Mouse (Mus musculus) liver, embryonic 16.5 days (tissue): ENCODE results near the gene Ncor2. TPM values are rescaled to one million over a fixed set of nuclear protein-coding genes. Genes with fewer than 3 reads are reported as not detected.
A peak's percentile ranks its signal among the peaks of the same experiment; 100 is the strongest.

ENCODE experiments used
- ATAC-seq: fragments of 200-750 bp; cut with Nextera tagmentation; 2 replicates; pipeline ENCODE4 v1.8.0; 2017; ENCODE audit warnings: low read depth, mild to moderate bottlenecking, moderate number of reproducible peaks, moderate library complexity
- H3K27ac ChIP-seq: fragments of 300-500 bp; sonication (generic); 2 replicates; pipeline ENCODE4 v1.5.1; 2014; ENCODE audit warnings: mild to moderate bottlenecking, low read length
- H3K27me3 ChIP-seq: fragments of 300-500 bp; sonication (generic); 2 replicates; pipeline ENCODE4 v1.6.1; 2014; ENCODE audit warnings: low read depth, low read length, mixed read lengths; ENCODE audit not compliant: control insufficient read depth, insufficient read depth
- H3K36me3 ChIP-seq: fragments of 300-500 bp; sonication (generic); 2 replicates; pipeline ENCODE4 v1.6.1; 2014; ENCODE audit warnings: mild to moderate bottlenecking; ENCODE audit not compliant: control insufficient read depth, insufficient read depth
- H3K4me1 ChIP-seq: fragments of 300-500 bp; sonication (generic); 2 replicates; pipeline ENCODE4 v1.6.1; 2014; ENCODE audit warnings: low read depth, low read length, mixed read lengths; ENCODE audit not compliant: control insufficient read depth
- H3K4me2 ChIP-seq: fragments of 300-500 bp; sonication (generic); 2 replicates; pipeline ENCODE4 v1.6.1; 2014; ENCODE audit warnings: low read depth, low read length, mixed read lengths
- H3K4me3 ChIP-seq: fragments of 300-500 bp; sonication (generic); 2 replicates; pipeline ENCODE4 v1.5.1; 2014; ENCODE audit warnings: low read depth, mild to moderate bottlenecking, low read length
- H3K9ac ChIP-seq: fragments of 300-500 bp; sonication (generic); 2 replicates; pipeline ENCODE4 v1.6.1; 2014; ENCODE audit warnings: low read depth, low read length
- H3K9me3 ChIP-seq: fragments of 300-500 bp; sonication (generic); replicated peaks from 2 replicates; pipeline ENCODE4 v1.6.1; 2016; ENCODE audit warnings: low read length; ENCODE audit not compliant: control insufficient read depth
- WGBS: fragments of 180-500 bp; shearing (Covaris S2); extraction: QIAGEN DNeasy Blood & Tissue Kit; methylation state at CpG from one replicate; pipeline ENCODE4 v1.1.7; 2014; ENCODE audit not compliant: insufficient replicate concordance; 5-methylcytosine and 5-hydroxymethylcytosine counted together
- polyA plus RNA-seq: library from polyadenylated mRNA; unstranded; fragments of >200 nt; fragmentation: Nextera tagmentation; extraction: Ambion mirVana; gene quantifications from 2 replicates; pipeline ENCODE4 v1.2.1, GENCODE M21; 2015

The Ncor2 gene
- polyA plus RNA-seq, 1 experiment from 2014 or later = 4.2 TPM

- H3K27me3 ChIP-seq = no peaks in the 10 kb centered on the region
- whole genome bisulfite sequencing = 81% methylated on average over 11 of the region's 11 CpGs
- no peak overlapping the region for H3K27ac ChIP-seq
- H3K4me3 ChIP-seq = no peak overlapping the region
- H3K9ac ChIP-seq = no peak overlapping the region
- H3K9me3 ChIP-seq = no peaks in the 10 kb centered on the region
- H3K36me3 ChIP-seq = no peaks in the 10 kb centered on the region; the same call in 1 of the 2 replicates
- H3K4me2 ChIP-seq = no peak overlapping the region
- no peaks in the 10 kb centered on the region for H3K4me1 ChIP-seq
- no peak for ATAC-seq
Measured at GRCm38 (mm10) chr5:125096368-125096767, 82.7 kb downstream of the Ncor2 start.

- H3K9me3 ChIP-seq = no peaks in the 10 kb centered on the region
- no peak overlapping the region for H3K9ac ChIP-seq
- no peak overlapping the region for H3K4me2 ChIP-seq
- no peak overlapping the region for H3K4me3 ChIP-seq
- no peaks in the 10 kb centered on the region for H3K4me1 ChIP-seq
- WGBS = 82% methylated on average over 14 of the region's 14 CpGs
- H3K36me3 ChIP-seq = peaks cover 3% of the 10 kb centered on the region; the same call in 1 of the 2 replicates
- ATAC-seq = no peak
- no peaks in the 10 kb centered on the region for H3K27me3 ChIP-seq
- H3K27ac ChIP-seq = no peak overlapping the region
Measured at GRCm38 (mm10) chr5:125095525-125096175, 83.4 kb downstream of the Ncor2 start.

GRCm38 (mm10) chr5:125093795-125094194, 85.2 kb downstream of the Ncor2 start:
- ATAC-seq = peak; percentile 46
- no peak overlapping the region for H3K4me3 ChIP-seq
- WGBS = 30% methylated on average over 5 of the region's 5 CpGs

GRCm38 (mm10) chr5:125088076-125088475, 90.9 kb downstream of the Ncor2 start:
- 68% methylated on average over 6 of the region's 6 CpGs for WGBS

More at GRCm38 (mm10) chr5:125093795-125094194, 85.2 kb downstream of the Ncor2 start:
- Histone ChIP-seq H3K9me3 (no peaks in the 10 kb centered on the region), H3K4me1 (no peaks in the 10 kb centered on the region), H3K4me2 (no peak overlapping the region), H3K36me3 (peaks cover 10% of the 10 kb centered on the region), H3K9ac (no peak overlapping the region), H3K27ac (no peak overlapping the region), H3K27me3 (no peaks in the 10 kb centered on the region)

GRCm38 (mm10) chr5:125085097-125085617, 93.9 kb downstream of the Ncor2 start:
- WGBS = 73% methylated on average over 8 of the region's 8 CpGs

More at GRCm38 (mm10) chr5:125088076-125088475, 90.9 kb downstream of the Ncor2 start:
- Histone ChIP-seq H3K4me3 (no peak overlapping the region), H3K9me3 (no peaks in the 10 kb centered on the region), H3K4me1 (no peaks in the 10 kb centered on the region), H3K36me3 (peaks cover 10% of the 10 kb centered on the region), H3K4me2 (no peak overlapping the region), H3K27me3 (no peaks in the 10 kb centered on the region), H3K27ac (no peak overlapping the region), H3K9ac (no peak overlapping the region)
- ATAC-seq = no peak

GRCm38 (mm10) chr5:125083674-125084073, 95.3 kb downstream of the Ncor2 start:
- Histone ChIP-seq H3K9me3 (no peaks in the 10 kb centered on the region), H3K36me3 (no peaks in the 10 kb centered on the region; the same call in none of the 2 replicates), H3K27ac (no peak overlapping the region), H3K27me3 (no peaks in the 10 kb centered on the region), H3K9ac (no peak overlapping the region), H3K4me1 (no peaks in the 10 kb centered on the region; the same call in 1 of the 2 replicates), H3K4me3 (no peak overlapping the region), H3K4me2 (no peak overlapping the region)
- WGBS = 80% methylated on average over 6 of the region's 6 CpGs
- ATAC-seq = no peak

More at GRCm38 (mm10) chr5:125085097-125085617, 93.9 kb downstream of the Ncor2 start:
- no peak overlapping the region for H3K9ac ChIP-seq
- no peak for ATAC-seq
- no peaks in the 10 kb centered on the region for H3K9me3 ChIP-seq
- H3K4me3 ChIP-seq = no peak overlapping the region
- no peak overlapping the region for H3K27ac ChIP-seq
- no peaks in the 10 kb centered on the region for H3K27me3 ChIP-seq
- peaks cover 7% of the 10 kb centered on the region for H3K36me3 ChIP-seq
- H3K4me2 ChIP-seq = no peak overlapping the region
- no peaks in the 10 kb centered on the region; the same call in 1 of the 2 replicates for H3K4me1 ChIP-seq

- Histone ChIP-seq H3K4me1 (no peaks in the 10 kb centered on the region; the same call in 1 of the 2 replicates), H3K27ac (no peak overlapping the region), H3K9me3 (no peaks in the 10 kb centered on the region), H3K9ac (no peak overlapping the region), H3K4me3 (no peak overlapping the region), H3K27me3 (no peaks in the 10 kb centered on the region), H3K36me3 (no peaks in the 10 kb centered on the region; the same call in none of the 2 replicates), H3K4me2 (no peak overlapping the region)
- peak; percentile 33; the same call in 1 of the 2 replicates for ATAC-seq
- 71% methylated on average over 21 of the region's 21 CpGs for WGBS
Measured at GRCm38 (mm10) chr5:125081318-125082101, 97.5 kb downstream of the Ncor2 start.

GRCm38 (mm10) chr5:125080787-125081317, 98.2 kb downstream of the Ncor2 start:
- no peak overlapping the region for H3K27ac ChIP-seq
- no peak overlapping the region for H3K4me3 ChIP-seq
- no peak overlapping the region for H3K9ac ChIP-seq
- no peaks in the 10 kb centered on the region for H3K27me3 ChIP-seq
- no peaks in the 10 kb centered on the region for H3K9me3 ChIP-seq
- H3K4me2 ChIP-seq = no peak overlapping the region
- H3K4me1 ChIP-seq = no peaks in the 10 kb centered on the region; the same call in 1 of the 2 replicates
- WGBS = 83% methylated on average over 10 of the region's 10 CpGs
- H3K36me3 ChIP-seq = no peaks in the 10 kb centered on the region; the same call in none of the 2 replicates
- no peak for ATAC-seq
